In genomic region chr6:109874625-109875040, GRCm38 (mm10) we compare ENCODE assay signal across 13 mouse cellular contexts.
DNase-seq lines count a peak whose midpoint lies in the region; ATAC-seq lines count a peak whose summit lies in the region.
"Had no signal": no experiment of that assay in that cellular context is flagged by ENCODE, and none has a peak within 500 bp of the region (broad histone marks: within the 10 kb centered on the region; RNA-seq: fewer than 3 reads in every experiment).

No protein-coding gene starts in this region.

- intact Hi-C loops in heart, postnatal 25 days (cut with DNase I), result no loop called here

- no peak overlapping the region for H3K27ac ChIP-seq in forebrain, embryonic 10.5 days
- H3K27ac ChIP-seq: hindbrain, postnatal 0 days; liver, embryonic 14.5 days; stomach, embryonic 15.5 days had no signal

- ATAC-seq in inflammation-experienced regulatory T-cells, adult 6 months, result no peak
- ATAC-seq: hindbrain, postnatal 0 days had no signal

- no peaks in the 10 kb centered on the region for H3K36me3 ChIP-seq in forebrain, embryonic 10.5 days (replicated peaks)
- H3K36me3 ChIP-seq: stomach, embryonic 15.5 days had no signal

- no peaks in the 10 kb centered on the region for H3K4me1 ChIP-seq in forebrain, embryonic 10.5 days
- H3K4me1 ChIP-seq: stomach, embryonic 15.5 days had no signal

- no peak overlapping the region for H3K4me3 ChIP-seq in forebrain, embryonic 10.5 days
- H3K4me3 ChIP-seq: stomach, embryonic 15.5 days had no signal

- 90% methylated on average over 6 of the region's 6 CpGs for WGBS in forebrain, embryonic 10.5 days

- peak; percentile 67 for DNase-seq in heart, adult 8-10 months (ENCODE audit: low spot score)
- no peak for DNase-seq in heart, postnatal 25 days (ENCODE audit: low spot score)
- peak; percentile 2 for DNase-seq in urinary bladder, postnatal 14 days (ENCODE audit: low spot score)
- no peak for DNase-seq in urinary bladder, postnatal 25 days (ENCODE audit: low spot score)
- peak; percentile 2 to 31 for DNase-seq in kidney, postnatal 25 days
- no peak for DNase-seq in thymus, adult 18-20 months
- DNase-seq in forebrain, embryonic 10.5 days (ENCODE audit: extremely low spot score, low spot score), result no peak
- DNase-seq: cerebellum, postnatal 14 days had no signal

- H3K9me3 ChIP-seq in forebrain, embryonic 10.5 days, result no peaks in the 10 kb centered on the region
- H3K9me3 ChIP-seq: stomach, embryonic 15.5 days had no signal

- no peaks in the 10 kb centered on the region for H3K27me3 ChIP-seq in forebrain, embryonic 10.5 days (ENCODE audit: poor library complexity, severe bottlenecking)
- H3K27me3 ChIP-seq: CH12.LX; stomach, embryonic 15.5 days had no signal

Comparison
In these comparisons a context has a peak if more than half of its experiments do, and no peak if none do; other contexts are left out.
1. DNase-seq: peak in heart, adult 8-10 months (single experiment), urinary bladder, postnatal 14 days (single experiment) and kidney, postnatal 25 days (2 of 2); none in heart, postnatal 25 days (single experiment), urinary bladder, postnatal 25 days (single experiment), thymus, adult 18-20 months (0 of 2) and forebrain, embryonic 10.5 days (single experiment).